Mouse (Mus musculus): ENCODE measurements around the gene Dap.
A peak's percentile ranks its signal among the peaks of the same experiment; 100 is the strongest.

The Dap gene

GRCm38 (mm10) chr15:31224135-31224761 lies at the start of gene Dap:
Gene Dap (plus strand): TSS chr15:31224314.
- peak; percentile 98 for DNase-seq (ENCODE audit: extremely low read depth, insufficient read length, low spot score)

- DNase-seq (ENCODE audit: extremely low read depth, insufficient read length, low spot score), result no peak
Measured at GRCm38 (mm10) chr15:31176566-31176965, 47.5 kb upstream of the Dap start.

- peak; percentile 77 for DNase-seq (ENCODE audit: extremely low read depth, insufficient read length, low spot score)
Measured at GRCm38 (mm10) chr15:31184651-31185443, 39.3 kb upstream of the Dap start.

GRCm38 (mm10) chr15:31185506-31185905 lies 38.6 kb upstream of the Dap start:
- DNase-seq (ENCODE audit: extremely low read depth, insufficient read length, low spot score), result no peak

- DNase-seq (ENCODE audit: extremely low read depth, insufficient read length, low spot score), result peak; percentile 41
Measured at GRCm38 (mm10) chr15:31186371-31186901, 37.7 kb upstream of the Dap start.

- DNase-seq (ENCODE audit: extremely low read depth, insufficient read length, low spot score), result no peak
Measured at GRCm38 (mm10) chr15:31192563-31192962, 31.6 kb upstream of the Dap start.

- no peak for DNase-seq (ENCODE audit: extremely low read depth, insufficient read length, low spot score)
Measured at GRCm38 (mm10) chr15:31195776-31196175, 28.3 kb upstream of the Dap start.

GRCm38 (mm10) chr15:31207346-31208093 lies 16.6 kb upstream of the Dap start:
- DNase-seq (ENCODE audit: extremely low read depth, insufficient read length, low spot score), result peak; percentile 26

- no peak for DNase-seq (ENCODE audit: extremely low read depth, insufficient read length, low spot score)
Measured at GRCm38 (mm10) chr15:31211910-31212309, 12.2 kb upstream of the Dap start.

GRCm38 (mm10) chr15:31213619-31214270 lies 10.4 kb upstream of the Dap start:
- no peak for DNase-seq (ENCODE audit: extremely low read depth, insufficient read length, low spot score)

GRCm38 (mm10) chr15:31222216-31222615 lies 1.9 kb upstream of the Dap start:
- DNase-seq (ENCODE audit: extremely low read depth, insufficient read length, low spot score), result no peak

- peak; percentile 27 for DNase-seq (ENCODE audit: extremely low read depth, insufficient read length, low spot score)
Measured at GRCm38 (mm10) chr15:31223596-31224134, 449 bp upstream of the Dap start.

GRCm38 (mm10) chr15:31224806-31225642 lies 910 bp downstream of the Dap start:
- DNase-seq (ENCODE audit: extremely low read depth, insufficient read length, low spot score), result peak; percentile 48

- peak; percentile 43 for DNase-seq (ENCODE audit: extremely low read depth, insufficient read length, low spot score)
Measured at GRCm38 (mm10) chr15:31225643-31226325, 1.7 kb downstream of the Dap start.

GRCm38 (mm10) chr15:31226464-31226863 lies 2.4 kb downstream of the Dap start:
- DNase-seq (ENCODE audit: extremely low read depth, insufficient read length, low spot score), result peak; percentile 36

GRCm38 (mm10) chr15:31227793-31228192 lies 3.7 kb downstream of the Dap start:
- peak; percentile 59 for DNase-seq (ENCODE audit: extremely low read depth, insufficient read length, low spot score)

- DNase-seq (ENCODE audit: extremely low read depth, insufficient read length, low spot score), result no peak
Measured at GRCm38 (mm10) chr15:31233006-31233405, 8.9 kb downstream of the Dap start.

GRCm38 (mm10) chr15:31235794-31236548 lies 11.9 kb downstream of the Dap start:
- DNase-seq (ENCODE audit: extremely low read depth, insufficient read length, low spot score), result no peak

All from 3134 (cell line).